Mouse (Mus musculus) stomach, postnatal 0 days (tissue): Measurements from ENCODE around the gene Dusp3. TPM values are rescaled to one million over a fixed set of nuclear protein-coding genes. Genes with fewer than 3 reads are reported as not detected.
"Not testable (repeated sequence)": the region's sequence is repeated elsewhere in the genome, so short reads cannot be mapped to it uniquely, and the experiment has no call there.

Experiments used
- ATAC-seq: fragments of 200-750 bp; cut with Nextera tagmentation; 2 replicates; pipeline ENCODE4 v1.8.0; 2017; ENCODE audit not compliant: low FRiP score, low TSS enrichment
- DNase-seq: peaks from one replicate; pipeline ENCODE4 v3.0.0-alpha.2; 2016; ENCODE audit warnings: low spot score
- H3K27ac ChIP-seq: fragments of 300-500 bp; sonication (generic); replicated peaks from 2 replicates; pipeline ENCODE4 v1.5.1; 2014; ENCODE audit warnings: mild to moderate bottlenecking, control low read depth
- H3K27me3 ChIP-seq: fragments of 300-500 bp; sonication (generic); 2 replicates; pipeline ENCODE4 v1.6.1; 2014; ENCODE audit warnings: low read length; ENCODE audit not compliant: control insufficient read depth, insufficient read depth
- H3K36me3 ChIP-seq: fragments of 300-500 bp; sonication (generic); 2 replicates; pipeline ENCODE4 v1.6.1; 2014; ENCODE audit warnings: low read length, mixed read lengths; ENCODE audit not compliant: control insufficient read depth, insufficient read depth
- H3K4me1 ChIP-seq: fragments of 300-500 bp; sonication (generic); replicated peaks from 2 replicates; pipeline ENCODE4 v1.6.1; 2014; ENCODE audit warnings: antibody characterized with exemption; ENCODE audit not compliant: control insufficient read depth, insufficient read depth
- H3K4me2 ChIP-seq: fragments of 300-500 bp; sonication (generic); replicated peaks from 2 replicates; pipeline ENCODE4 v1.6.1; 2014; ENCODE audit warnings: low read depth, mild to moderate bottlenecking, control low read depth, moderate library complexity
- H3K4me3 ChIP-seq: fragments of 300-500 bp; sonication (generic); 2 replicates; pipeline ENCODE4 v1.5.1; 2014; ENCODE audit warnings: low read depth, low read length, control low read depth
- H3K9ac ChIP-seq: fragments of 300-500 bp; sonication (generic); 2 replicates; pipeline ENCODE4 v1.6.1; 2014; ENCODE audit warnings: mild to moderate bottlenecking, low read length, control low read depth, mixed read lengths
- H3K9me3 ChIP-seq: fragments of 300-500 bp; sonication (generic); 2 replicates; pipeline ENCODE4 v1.6.1; 2016; ENCODE audit warnings: low read length; ENCODE audit not compliant: control insufficient read depth
- CTCF ChIP-seq: IDR thresholded peaks from 2 replicates; pipeline ENCODE4 v1.5.1; 2016; ENCODE audit warnings: antibody characterized with exemption, low read depth, mild to moderate bottlenecking, moderate library complexity
- EP300 ChIP-seq: optimal IDR thresholded peaks from 2 replicates; pipeline ENCODE3; 2016; ENCODE audit warnings: antibody characterized with exemption
- WGBS: fragments of 180-500 bp; shearing (Covaris S2); extraction: QIAGEN DNeasy Blood & Tissue Kit; methylation state at CpG from one replicate; pipeline ENCODE4 v1.1.7; 2014; 5-methylcytosine and 5-hydroxymethylcytosine counted together
- polyA plus RNA-seq: library from polyadenylated mRNA; unstranded; fragments of >200 nt; fragmentation: Nextera tagmentation; extraction: Ambion mirVana; gene quantifications from 2 replicates; pipeline ENCODE4 v1.2.1, GENCODE M21; 2015

Dusp3 gene
- polyA plus RNA-seq, 1 experiment from 2014 or later = 22.8 TPM

- Histone ChIP-seq H3K4me1 (0 out of 2 replicates have a peak, but pooled peaks cover 2% of the 10 kb centered on the region), H3K4me2 (peak overlapping the region; percentile 36; the same call in 1 of the 2 replicates), H3K27me3 (no peaks in the 10 kb centered on the region), H3K9ac (no peak overlapping the region), H3K9me3 (no peaks in the 10 kb centered on the region), H3K36me3 (peaks cover 1% of the 10 kb centered on the region; the same call in 1 of the 2 replicates), H3K27ac (no peak overlapping the region), H3K4me3 (no peak overlapping the region)
- peak; percentile 28 for ATAC-seq
- 2% methylated on average over 10 of the region's 10 CpGs for WGBS
- peak; percentile 87 for DNase-seq
- TF ChIP-seq CTCF (peak; percentile 98), EP300 (no peak)
These were observed 823 bp downstream of the Dusp3 start for GRCm38 (mm10) chr11:101985990-101986389.

GRCm38 (mm10) chr11:101985450-101985849 is 1.4 kb downstream of the Dusp3 start:
- not testable (repeated sequence) for H3K9me3 ChIP-seq, H3K4me1 ChIP-seq, H3K27ac ChIP-seq, ATAC-seq, H3K36me3 ChIP-seq, H3K27me3 ChIP-seq, H3K9ac ChIP-seq, H3K4me2 ChIP-seq, H3K4me3 ChIP-seq, DNase-seq
- WGBS = 35% methylated on average over 6 of the region's 6 CpGs

GRCm38 (mm10) chr11:101984054-101985025 is 2.5 kb downstream of the Dusp3 start, which contains the start of gene Cfap97d1:
TSS of gene Cfap97d1 (plus strand) at chr11:101984279.
- Histone ChIP-seq H3K4me3 (peak within 1 kb of the TSS; percentile 68), H3K27me3 (no peaks in the 10 kb centered on the region), H3K36me3 (peaks cover 5% of the 10 kb centered on the region; the same call in 1 of the 2 replicates), H3K9me3 (no peaks in the 10 kb centered on the region), H3K4me2 (peak within 1 kb of the TSS; percentile 100), H3K27ac (peak within 1 kb of the TSS; percentile 88), H3K4me1 (0 out of 2 replicates have a peak, but pooled peaks cover 2% of the 10 kb centered on the region), H3K9ac (peak within 1 kb of the TSS; percentile 75)
- DNase-seq (peak; percentile 92), ATAC-seq (peak; percentile 90)
- no peak; the same call in 1 of the 2 replicates for TF ChIP-seq CTCF
- no peak for TF ChIP-seq EP300
- under 1% methylated on average over 71 of the region's 71 CpGs for WGBS

- 0 out of 2 replicates have a peak, but pooled peaks cover 2% of the 10 kb centered on the region for H3K4me1 ChIP-seq
- no peak overlapping the region for H3K9ac ChIP-seq
- no peaks in the 10 kb centered on the region for H3K27me3 ChIP-seq
- DNase-seq = no peak
- no peak for ATAC-seq
- TF ChIP-seq EP300 = no peak
- no peak for TF ChIP-seq CTCF
- peak overlapping the region; percentile 100 for H3K4me2 ChIP-seq
- peak overlapping the region; percentile 40; the same call in 1 of the 2 replicates for H3K27ac ChIP-seq
- H3K4me3 ChIP-seq = peak overlapping the region; percentile 68; the same call in 1 of the 2 replicates
- H3K9me3 ChIP-seq = no peaks in the 10 kb centered on the region
- H3K36me3 ChIP-seq = peaks cover 5% of the 10 kb centered on the region; the same call in 1 of the 2 replicates
- WGBS = 72% methylated on average over 10 of the region's 10 CpGs
These were observed 3.3 kb downstream of the Dusp3 start for GRCm38 (mm10) chr11:101983431-101983921.

- ATAC-seq = no peak
- TF ChIP-seq CTCF = no peak
- TF ChIP-seq EP300 = no peak
- Histone ChIP-seq H3K27ac (peak overlapping the region; percentile 40; the same call in 1 of the 2 replicates), H3K4me3 (no peak overlapping the region), H3K4me2 (peak overlapping the region; percentile 100), H3K4me1 (0 out of 2 replicates have a peak, but pooled peaks cover 2% of the 10 kb centered on the region), H3K36me3 (peaks cover 5% of the 10 kb centered on the region; the same call in 1 of the 2 replicates), H3K9me3 (no peaks in the 10 kb centered on the region), H3K27me3 (no peaks in the 10 kb centered on the region), H3K9ac (no peak overlapping the region)
- no peak for DNase-seq
- WGBS = 66% methylated on average over 6 of the region's 6 CpGs
These were observed 3.8 kb downstream of the Dusp3 start for GRCm38 (mm10) chr11:101982981-101983411.
